Mouse (Mus musculus): Measurements from ENCODE around the gene Btbd35f9. TPM values are rescaled to one million over a fixed set of nuclear protein-coding genes. Genes with fewer than 3 reads are reported as not detected.
"Not testable (repeated sequence)": the region's sequence is repeated elsewhere in the genome, so short reads cannot be mapped to it uniquely, and the experiment has no call there.

The Btbd35f9 gene
- polyA plus RNA-seq (2014; fragmentation: Nextera tagmentation; extraction: Ambion mirVana): not detected in 2 replicates

DNA sequence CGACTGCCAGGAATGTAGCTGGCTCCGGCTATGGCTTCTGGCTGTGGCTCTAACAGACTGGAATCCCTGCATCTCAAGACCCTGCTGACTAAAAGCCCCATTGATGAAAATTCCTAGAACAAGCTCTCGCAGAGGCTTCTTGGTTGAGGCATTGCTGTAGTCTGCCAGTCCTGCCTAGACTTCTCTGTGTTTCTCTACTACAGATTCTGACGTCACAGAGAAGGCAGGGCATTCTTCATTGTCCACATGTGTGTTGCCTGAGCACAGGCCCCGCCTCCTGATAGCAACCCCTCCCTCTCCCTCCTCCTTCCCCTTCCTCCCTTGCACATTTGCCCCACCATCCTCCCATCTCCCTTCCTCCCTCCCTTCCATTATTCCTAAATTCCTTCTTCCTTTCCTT, at the start of gene Btbd35f9:
Gene Btbd35f9, minus strand, starts transcription at position 101 of the 400 bp plus-strand sequence.
- not testable (repeated sequence) for ATAC-seq (replicated peaks; ENCODE audit: insufficient number of reproducible peaks, low FRiP score, low TSS enrichment, low read depth); H3K4me3 ChIP-seq (ENCODE audit: low read depth, low read length); H3K9ac ChIP-seq (replicated peaks; ENCODE audit: low read length); DNase-seq (ENCODE audit: low spot score); H3K27ac ChIP-seq (replicated peaks; ENCODE audit: low read depth, low read length); H3K36me3 ChIP-seq (replicated peaks; ENCODE audit: control insufficient read depth, insufficient read depth, low read depth, low read length); H3K9me3 ChIP-seq (replicated peaks; ENCODE audit: control insufficient read depth, low read length); H3K27me3 ChIP-seq (ENCODE audit: control insufficient read depth, insufficient read depth, low read length); H3K4me2 ChIP-seq (ENCODE audit: low read depth, low read length); H3K4me1 ChIP-seq (ENCODE audit: control insufficient read depth, insufficient read depth, low read length)
- no CpG with 5 or more reads among the region's 5 CpGs for WGBS

Other genes with a start within 250 kb of the Btbd35f9 start
- gene Btbd35f6, start 205.0 kb downstream of the Btbd35f9 start, polyA plus RNA-seq (2014; fragmentation: Nextera tagmentation; extraction: Ambion mirVana): not detected in 2 replicates
- gene Gm21870, start 174.7 kb downstream of the Btbd35f9 start, polyA plus RNA-seq (2014; fragmentation: Nextera tagmentation; extraction: Ambion mirVana): not detected in 2 replicates
- not detected in 2 replicates for gene Spin2g, start 77.2 kb upstream of the Btbd35f9 start, polyA plus RNA-seq (2014; fragmentation: Nextera tagmentation; extraction: Ambion mirVana)